Mouse (Mus musculus) cerebellum, adult 2 months (tissue): Measurements from ENCODE around the gene Stag3. TPM values are rescaled to one million over a fixed set of nuclear protein-coding genes. Genes with fewer than 3 reads are reported as not detected.

ENCODE experiments used
- DNase-seq, 2 experiments: peaks; one replicate each; pipeline ENCODE4 v3.0.0; 2021
- H3K27ac ChIP-seq: fragments of 200-500 bp; 2 replicates; pipeline ENCODE4 v1.5.1; 2012; ENCODE audit warnings: low read length, control low read depth, inconsistent platforms; ENCODE audit not compliant: insufficient read depth
- H3K27me3 ChIP-seq: fragments of 200-500 bp; 2 replicates; pipeline ENCODE4 v1.6.1; 2012; ENCODE audit warnings: inconsistent platforms, mild to moderate bottlenecking, low read length, moderate library complexity; ENCODE audit not compliant: control insufficient read depth, insufficient read depth
- H3K4me1 ChIP-seq: fragments of 200-500 bp; 2 replicates; pipeline ENCODE4 v1.6.1; 2011; ENCODE audit warnings: low read length; ENCODE audit not compliant: control insufficient read depth, insufficient read depth
- H3K4me3 ChIP-seq: fragments of 200-500 bp; replicated peaks from 2 replicates; pipeline ENCODE3; 2011; ENCODE audit warnings: mild to moderate bottlenecking, low read depth, low read length, control low read depth; ENCODE audit not compliant: insufficient read depth
- CTCF ChIP-seq: fragments of 200-500 bp; IDR thresholded peaks from 2 replicates; pipeline ENCODE4 v1.5.1; 2011; ENCODE audit warnings: low read depth, mild to moderate bottlenecking, control low read depth, low read length, moderate library complexity, borderline replicate concordance; ENCODE audit not compliant: insufficient read depth
- POLR2A ChIP-seq: fragments of 200-500 bp; IDR thresholded peaks from 2 replicates; pipeline ENCODE4 v1.6.1; 2011; ENCODE audit warnings: low read length, control low read depth, borderline replicate concordance; ENCODE audit not compliant: insufficient read depth
- WGBS: fragments of 180-500 bp; shearing (Covaris S2); methylation state at CpG from one replicate; pipeline ENCODE4 v1.1.7; 2018; 5-methylcytosine and 5-hydroxymethylcytosine counted together
- polyA plus RNA-seq: library from polyadenylated mRNA; depleted of rRNA; stranded (reverse); fragments of >200 nt; gene quantifications from 2 replicates; pipeline ENCODE4 v1.2.3, GENCODE M21; 2012

The Stag3 gene
- polyA plus RNA-seq, 1 experiment, result 2.5 TPM

- no peak overlapping the region for H3K27ac ChIP-seq
- no peak for TF ChIP-seq CTCF
- no peak for TF ChIP-seq POLR2A
- H3K4me1 ChIP-seq, result no peaks in the 10 kb centered on the region
- 56% methylated on average over 8 of the region's 8 CpGs for WGBS
- H3K27me3 ChIP-seq, result no peaks in the 10 kb centered on the region
- no peak for DNase-seq
- no peak overlapping the region for H3K4me3 ChIP-seq
These were observed 5.9 kb upstream of the Stag3 start for GRCm38 (mm10) chr5:138274186-138274585.

- H3K27me3 ChIP-seq, result no peaks in the 10 kb centered on the region
- DNase-seq, result no peak
- H3K27ac ChIP-seq, result no peak overlapping the region
- no peak overlapping the region for H3K4me3 ChIP-seq
- WGBS, result 21% methylated on average over 41 of the region's 41 CpGs
- no peak for TF ChIP-seq CTCF
- no peaks in the 10 kb centered on the region for H3K4me1 ChIP-seq
These were observed 4.6 kb upstream of the Stag3 start for GRCm38 (mm10) chr5:138275216-138276050.

- Histone ChIP-seq H3K27me3 (no peaks in the 10 kb centered on the region), H3K4me1 (no peaks in the 10 kb centered on the region), H3K27ac (no peak overlapping the region), H3K4me3 (no peak overlapping the region)
- TF ChIP-seq POLR2A (no peak), CTCF (no peak)
- 91% methylated on average over 7 of the region's 7 CpGs for WGBS
- DNase-seq, result no peak
These were observed 2.0 kb upstream of the Stag3 start for GRCm38 (mm10) chr5:138277994-138278393.

GRCm38 (mm10) chr5:138280425-138280768 lies 357 bp downstream of the Stag3 start:
- Histone ChIP-seq H3K27me3 (no peaks in the 10 kb centered on the region), H3K4me3 (peak overlapping the region; percentile 29), H3K4me1 (no peaks in the 10 kb centered on the region), H3K27ac (no peak overlapping the region)
- no peak for DNase-seq
- TF ChIP-seq CTCF (no peak), POLR2A (no peak)
- WGBS, result 23% methylated on average over 26 of the region's 26 CpGs

- 93% methylated on average over 15 of the region's 15 CpGs for WGBS
- no peak overlapping the region for H3K4me3 ChIP-seq
These were observed 789 bp downstream of the Stag3 start for GRCm38 (mm10) chr5:138280829-138281228.

GRCm38 (mm10) chr5:138281798-138282197 lies 1.8 kb downstream of the Stag3 start:
- H3K4me3 ChIP-seq, result no peak overlapping the region
- H3K27ac ChIP-seq, result no peak overlapping the region
- no peaks in the 10 kb centered on the region for H3K4me1 ChIP-seq
- TF ChIP-seq CTCF, result no peak
- no peak for TF ChIP-seq POLR2A
- H3K27me3 ChIP-seq, result no peaks in the 10 kb centered on the region
- no peak for DNase-seq
- 86% methylated on average over 2 of the region's 2 CpGs for WGBS

More at GRCm38 (mm10) chr5:138280829-138281228, 789 bp downstream of the Stag3 start:
- Histone ChIP-seq H3K4me1 (no peaks in the 10 kb centered on the region), H3K27me3 (no peaks in the 10 kb centered on the region), H3K27ac (no peak overlapping the region)
- TF ChIP-seq POLR2A (no peak), CTCF (no peak)
- no peak for DNase-seq

- H3K27me3 ChIP-seq, result no peaks in the 10 kb centered on the region
- WGBS, result 63% methylated on average over 1 of the region's 1 CpGs
- no peak for DNase-seq
- no peaks in the 10 kb centered on the region for H3K4me1 ChIP-seq
- no peak overlapping the region for H3K4me3 ChIP-seq
- TF ChIP-seq CTCF (no peak), POLR2A (no peak)
- no peak overlapping the region for H3K27ac ChIP-seq
These were observed 3.5 kb downstream of the Stag3 start for GRCm38 (mm10) chr5:138283540-138283939.

- H3K4me3 ChIP-seq, result no peak overlapping the region
- TF ChIP-seq POLR2A, result no peak
- TF ChIP-seq CTCF, result no peak
- no peak overlapping the region for H3K27ac ChIP-seq
- no peaks in the 10 kb centered on the region for H3K4me1 ChIP-seq
- H3K27me3 ChIP-seq, result no peaks in the 10 kb centered on the region
- WGBS, result 72% methylated on average over 3 of the region's 3 CpGs
- DNase-seq, result no peak
These were observed 7.8 kb downstream of the Stag3 start for GRCm38 (mm10) chr5:138287861-138288260.
